Mouse (Mus musculus): ENCODE measurements around the gene Unc5c. TPM values are rescaled to one million over a fixed set of nuclear protein-coding genes. Genes with fewer than 3 reads are reported as not detected.
A peak's percentile ranks its signal among the peaks of the same experiment; 100 is the strongest.

Gene Unc5c
- polyA plus RNA-seq, 1 experiment from 2014 or later, result 10.3 TPM

GRCm38 (mm10) chr3:141862816-141863461 lies 397.9 kb downstream of the Unc5c start:
- no peak overlapping the region for H3K27ac ChIP-seq (replicated peaks)
- no peaks in the 10 kb centered on the region for H3K27me3 ChIP-seq (replicated peaks; ENCODE audit: low read depth, poor library complexity, severe bottlenecking)
- peaks cover 3% of the 10 kb centered on the region; the same call in 1 of the 2 replicates for H3K36me3 ChIP-seq (replicated peaks)
- DNase-seq (ENCODE audit: low spot score), result peak; percentile 60
- no peak overlapping the region for H3K4me3 ChIP-seq
- no peaks in the 10 kb centered on the region for H3K9me3 ChIP-seq
- H3K4me1 ChIP-seq, result no peaks in the 10 kb centered on the region
- 24% methylated on average over 13 of the region's 13 CpGs for WGBS

DNA sequence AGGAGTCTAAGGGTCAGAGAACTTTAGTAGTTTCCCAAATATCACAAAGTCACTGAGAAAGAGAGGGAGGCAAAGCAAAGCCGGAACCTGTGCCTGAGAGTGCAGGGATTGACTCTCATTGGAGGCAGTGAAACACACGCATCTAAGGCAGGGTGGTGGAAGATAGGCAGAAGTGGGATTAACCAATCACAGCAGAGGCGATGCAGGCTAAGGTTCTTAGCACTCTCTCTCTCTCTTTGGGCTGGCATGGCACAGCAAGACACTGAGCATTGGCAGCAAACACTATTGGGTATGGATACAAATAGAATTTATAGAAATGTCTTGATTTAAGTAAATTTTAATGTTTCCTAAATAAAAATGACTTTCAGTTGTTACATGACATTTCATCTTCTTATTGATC lies 406.8 kb downstream of the Unc5c start:
- Histone ChIP-seq H3K4me3 (no peak overlapping the region), H3K27me3 (replicated peaks; ENCODE audit: low read depth, poor library complexity, severe bottlenecking) (no peaks in the 10 kb centered on the region), H3K4me1 (no peaks in the 10 kb centered on the region), H3K36me3 (replicated peaks) (peaks cover 21% of the 10 kb centered on the region), H3K27ac (replicated peaks) (no peak overlapping the region), H3K9me3 (no peaks in the 10 kb centered on the region)
- 81% methylated on average over 3 of the region's 3 CpGs for WGBS
- DNase-seq (ENCODE audit: low spot score), result no peak

DNA sequence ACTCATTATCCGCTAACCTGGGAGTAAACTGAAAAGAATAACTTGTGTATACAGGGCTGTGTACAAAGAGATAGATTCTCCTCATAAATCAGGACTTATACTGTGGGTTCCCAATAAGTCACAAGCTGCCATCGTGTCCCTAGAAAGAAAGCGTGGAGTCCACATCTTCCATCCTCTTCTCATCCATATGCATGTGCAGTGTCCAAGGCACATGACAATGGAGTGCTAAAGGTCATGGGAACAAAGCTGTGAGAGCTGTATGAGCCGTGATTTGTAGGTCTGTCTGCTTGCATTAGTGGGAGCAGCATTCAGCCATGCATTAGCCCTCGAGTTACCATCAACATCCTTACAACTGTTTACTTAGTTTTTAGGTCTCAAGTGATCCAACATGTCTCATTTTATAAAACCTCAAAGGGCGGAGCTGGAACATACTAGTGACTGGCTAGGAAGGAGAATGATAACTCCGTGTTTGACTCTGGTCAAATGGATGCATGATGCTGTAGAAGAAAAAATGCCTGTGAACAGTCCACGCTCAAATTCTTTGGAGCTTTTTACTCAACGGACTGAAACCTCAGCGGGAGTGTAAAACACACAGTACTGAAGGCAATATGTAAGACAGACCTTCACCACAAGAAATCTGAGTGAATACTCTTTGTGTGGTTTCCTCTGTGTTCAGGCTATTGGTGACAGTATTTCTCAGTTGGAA lies 407.5 kb downstream of the Unc5c start:
- DNase-seq (ENCODE audit: low spot score), result no peak
- H3K9me3 ChIP-seq, result no peaks in the 10 kb centered on the region
- no peaks in the 10 kb centered on the region for H3K27me3 ChIP-seq (replicated peaks; ENCODE audit: low read depth, poor library complexity, severe bottlenecking)
- H3K27ac ChIP-seq (replicated peaks), result no peak overlapping the region
- no peaks in the 10 kb centered on the region for H3K4me1 ChIP-seq
- H3K36me3 ChIP-seq (replicated peaks), result peaks cover 21% of the 10 kb centered on the region
- H3K4me3 ChIP-seq, result no peak overlapping the region
- 87% methylated on average over 10 of the region's 10 CpGs for WGBS

DNA sequence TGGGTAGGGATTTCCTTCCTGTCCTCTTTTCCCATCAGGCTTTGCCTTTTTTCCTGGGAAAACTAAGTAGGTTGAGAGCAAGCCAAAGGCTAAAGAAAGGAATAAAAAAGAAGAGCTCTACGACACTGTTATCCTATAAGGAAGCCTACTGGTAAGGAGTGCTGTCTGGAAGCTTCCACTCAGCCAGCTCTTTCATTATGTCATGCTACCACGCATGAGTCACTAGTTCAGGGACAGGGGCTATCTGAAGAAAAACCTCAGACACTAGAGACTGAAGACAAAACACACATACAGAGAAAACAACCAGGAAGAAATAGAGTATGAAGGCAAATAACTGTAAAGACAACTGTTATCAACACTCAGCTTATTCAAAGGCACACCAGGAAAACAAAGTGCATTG lies 417.5 kb downstream of the Unc5c start:
- Histone ChIP-seq H3K36me3 (replicated peaks) (peaks cover 16% of the 10 kb centered on the region), H3K27ac (replicated peaks) (no peak overlapping the region), H3K4me3 (no peak overlapping the region), H3K9me3 (no peaks in the 10 kb centered on the region), H3K4me1 (no peaks in the 10 kb centered on the region), H3K27me3 (replicated peaks; ENCODE audit: low read depth, poor library complexity, severe bottlenecking) (no peaks in the 10 kb centered on the region)
- DNase-seq (ENCODE audit: low spot score), result no peak
- 83% methylated on average over 2 of the region's 2 CpGs for WGBS

DNA sequence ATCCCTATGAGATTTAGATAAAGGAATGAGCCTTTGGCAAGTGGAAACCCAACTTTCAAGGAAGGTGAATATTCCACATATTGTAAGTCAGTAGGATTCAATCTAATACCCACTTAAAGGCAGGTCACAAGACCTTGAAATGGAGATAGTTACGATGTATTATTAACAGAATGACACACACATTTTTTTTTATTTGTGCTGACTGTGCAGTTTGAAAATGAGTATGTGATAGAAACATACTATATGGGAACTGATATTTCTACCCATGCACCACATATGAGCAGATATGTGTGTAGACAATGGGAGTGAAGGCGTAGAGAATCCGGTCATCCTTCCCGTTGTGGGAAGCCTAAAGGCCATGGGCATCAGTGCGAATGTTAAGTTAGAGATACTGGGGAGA lies 419.2 kb downstream of the Unc5c start:
- WGBS, result 96% methylated on average over 5 of the region's 5 CpGs

More for the DNA sequence above, 419.2 kb downstream of the Unc5c start:
- no peak for DNase-seq (ENCODE audit: low spot score)
- Histone ChIP-seq H3K4me3 (no peak overlapping the region), H3K9me3 (no peaks in the 10 kb centered on the region), H3K36me3 (replicated peaks) (peaks cover 6% of the 10 kb centered on the region), H3K4me1 (no peaks in the 10 kb centered on the region), H3K27me3 (replicated peaks; ENCODE audit: low read depth, poor library complexity, severe bottlenecking) (no peaks in the 10 kb centered on the region), H3K27ac (replicated peaks) (no peak overlapping the region)

Measured in embryonic facial prominence, embryonic 10.5 days (tissue).